Mouse (Mus musculus) pancreas, adult 10 weeks (tissue): ENCODE results near the gene Polh. TPM values are rescaled to one million over a fixed set of nuclear protein-coding genes. Genes with fewer than 3 reads are reported as not detected.

Source experiments
- polyA plus RNA-seq: library from polyadenylated mRNA; stranded (reverse); fragments of 350-450 nt; fragmentation: Illumina TruSeq; extraction: RNeasy Lipid Tissue Mini Kit (QIAGEN cat#74804); gene quantifications from one replicate; pipeline ENCODE4 v1.2.3, GENCODE M21; 2015; ENCODE audit warnings: low read depth, low replicate concordance; ENCODE audit not compliant: insufficient read depth

The Polh gene
- 1.7 TPM for polyA plus RNA-seq

DNA sequence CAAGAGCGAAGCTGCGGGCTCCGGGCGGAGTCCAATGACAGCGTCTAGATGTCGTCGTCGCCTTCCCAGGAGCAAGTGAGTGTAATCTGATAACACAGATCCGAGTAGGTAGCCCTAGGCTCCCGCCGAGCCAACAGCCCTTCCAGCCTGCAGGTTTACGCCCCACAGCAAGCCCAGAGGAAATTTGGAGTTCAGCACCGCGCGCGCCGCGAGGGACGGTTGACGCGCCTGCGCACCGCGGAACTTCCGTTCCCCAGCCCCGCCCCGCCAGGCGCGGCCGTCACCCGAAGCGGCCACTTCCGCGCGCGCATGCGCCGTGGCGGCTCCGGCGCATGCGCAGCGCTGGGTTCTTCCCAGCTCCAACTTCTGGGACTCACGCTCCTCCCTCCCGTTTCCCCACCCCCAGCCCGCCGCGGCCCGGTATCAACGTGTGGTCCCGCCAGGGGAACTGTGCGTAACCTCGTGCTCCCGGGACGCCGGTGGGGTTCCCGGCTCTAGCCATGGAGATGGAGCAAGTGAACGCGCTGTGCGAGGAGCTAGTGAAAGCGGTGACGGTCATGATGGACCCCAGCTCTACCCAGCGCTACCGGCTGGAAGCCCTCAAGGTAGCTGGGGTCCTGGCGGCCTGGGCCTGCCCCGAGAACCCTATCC is at the start of gene Polh, which contains the start of gene Xpo5:
TSS of gene Polh (minus strand) at position 225 of the 651 bp plus-strand sequence.
TSS of gene Xpo5 (plus strand) at position 362 of the 651 bp plus-strand sequence.

GRCm38 (mm10) chr17:46247512-46248188 is 45.2 kb upstream of the Polh start, which contains the start of the genes Polr1c and Yipf3:
Gene Polr1c (minus strand): TSS chr17:46248054.
Gene Yipf3 (plus strand): TSS chr17:46248080.

DNA sequence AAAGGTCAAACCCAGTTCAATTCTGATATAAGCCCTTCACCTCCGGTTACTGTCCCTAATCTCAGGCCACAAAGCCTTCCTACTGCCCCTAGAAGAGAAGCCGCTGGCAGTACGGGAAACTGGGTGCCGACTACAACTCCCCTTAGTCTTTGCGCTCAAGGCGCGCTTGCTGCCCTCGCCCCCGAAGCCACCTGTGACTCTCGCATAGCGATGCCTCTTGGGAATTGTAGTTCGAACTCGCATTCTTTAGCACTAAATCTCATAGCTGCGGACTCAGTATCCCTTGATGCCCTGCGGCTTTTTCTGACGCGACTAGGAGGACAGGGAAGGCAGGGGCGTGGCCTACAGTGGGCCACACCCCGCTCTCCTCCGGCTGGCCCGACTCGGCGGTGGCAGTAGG is 41.8 kb downstream of the Polh start, which contains the start of gene Gtpbp2:
TSS of gene Gtpbp2 (plus strand) at position 347 of the 400 bp plus-strand sequence.

DNA sequence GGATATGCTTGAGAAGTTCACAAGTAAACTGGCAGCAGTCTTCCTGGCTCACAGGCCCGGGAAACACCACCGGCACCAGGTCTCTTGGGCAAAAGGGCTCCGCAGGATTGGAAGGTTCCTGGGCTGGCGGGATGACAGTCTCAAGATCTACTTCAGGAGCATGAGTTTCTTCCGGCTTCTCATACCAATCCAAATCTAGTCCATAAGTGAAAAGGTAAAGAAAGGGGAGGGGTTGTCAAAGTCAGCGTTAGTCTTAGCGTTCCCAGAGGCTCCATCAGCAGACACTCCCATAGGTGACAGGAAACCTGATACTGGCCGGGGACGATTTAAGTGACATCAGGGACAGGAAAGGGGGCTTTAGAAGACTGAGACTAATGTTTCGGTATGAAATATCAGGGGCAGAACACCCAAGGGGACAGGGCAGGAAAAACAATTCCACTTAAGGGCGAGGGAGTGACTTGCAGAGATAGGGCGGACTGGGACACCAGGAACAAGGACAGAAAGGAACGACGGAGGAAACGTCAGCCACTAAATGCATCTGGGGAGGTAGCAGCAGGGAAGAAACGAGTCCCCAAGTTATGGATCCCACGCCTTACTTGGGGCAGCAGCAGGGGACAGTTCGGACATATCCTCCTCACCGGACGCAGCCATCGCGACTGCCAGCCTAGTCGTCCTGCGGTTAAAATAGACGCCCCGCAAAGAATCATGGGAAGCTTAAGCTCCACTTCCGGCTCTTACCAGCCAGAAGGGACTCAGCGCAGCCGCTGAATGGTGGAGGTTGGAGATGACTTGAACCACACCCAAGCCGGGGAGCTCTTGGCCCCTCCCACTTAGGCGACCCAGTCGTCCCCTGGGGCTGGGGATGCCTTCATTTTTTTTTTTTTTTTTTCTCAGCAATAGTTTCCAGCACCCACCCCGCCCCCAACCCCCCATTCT is 49.3 kb downstream of the Polh start, which contains the start of gene Mad2l1bp:
TSS of gene Mad2l1bp (minus strand) at position 707 of the 936 bp plus-strand sequence.

DNA sequence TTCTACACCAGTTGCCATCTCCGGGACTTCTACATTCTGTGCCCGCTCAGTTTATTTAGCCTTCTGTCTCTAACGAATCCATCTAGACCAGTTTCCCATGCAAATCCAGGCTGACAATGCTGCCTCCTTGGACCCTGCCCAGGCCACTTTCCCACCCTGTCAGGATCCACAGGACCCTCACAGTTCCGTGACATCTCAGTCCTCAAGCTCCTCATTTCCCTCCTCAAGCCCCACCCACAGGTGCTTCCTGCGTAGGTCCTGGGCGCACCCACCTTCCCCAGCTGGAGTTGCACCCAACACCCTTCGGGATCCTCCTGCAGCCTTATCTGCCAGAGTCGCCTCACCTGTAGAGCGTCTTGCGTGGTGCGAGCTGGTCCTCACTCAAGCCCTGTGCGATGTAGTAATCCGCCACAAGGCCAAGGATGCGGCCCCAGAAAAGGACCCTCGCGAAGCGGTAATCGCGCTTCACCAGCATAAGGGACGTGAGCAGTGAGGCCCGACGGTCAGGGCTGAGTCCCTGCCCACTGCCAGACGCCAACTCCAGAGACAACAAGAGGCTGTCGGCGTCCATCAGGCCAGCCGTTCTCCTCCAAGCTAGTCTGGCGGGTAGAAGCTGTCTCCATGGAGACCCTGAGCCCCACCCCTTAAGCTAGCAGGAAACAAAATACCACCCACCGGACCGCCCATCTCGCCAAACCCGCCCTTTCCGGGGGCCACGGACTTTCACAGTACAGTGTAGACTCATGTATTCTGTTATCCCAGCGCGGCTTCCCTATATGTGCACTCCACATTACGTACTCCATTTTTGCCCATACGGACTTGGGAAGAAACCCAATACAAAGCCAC is 58.6 kb downstream of the Polh start, which contains the start of gene Rsph9:
TSS of gene Rsph9 (minus strand) at position 639 of the 846 bp plus-strand sequence.

Other genes with a start within 250 kb of the Polh start
- gene Vegfa, start 170.3 kb downstream of the Polh start, polyA plus RNA-seq = 87.9 TPM
- gene Mrps18a, start 91.7 kb downstream of the Polh start, polyA plus RNA-seq = 27.5 TPM
- 4.6 TPM for gene Rsph9, start 58.4 kb downstream of the Polh start, polyA plus RNA-seq
- 3.8 TPM for gene Mad2l1bp, start 49.1 kb downstream of the Polh start, polyA plus RNA-seq
- gene Gtpbp2, start 41.6 kb downstream of the Polh start, polyA plus RNA-seq = 40.3 TPM
- 7.0 TPM for gene Xpo5, start 137 bp upstream of the Polh start, polyA plus RNA-seq
- gene Polr1c, start 45.4 kb upstream of the Polh start, polyA plus RNA-seq = 10.2 TPM
- 50.0 TPM for gene Yipf3, start 45.4 kb upstream of the Polh start, polyA plus RNA-seq
- gene Lrrc73, start 50.9 kb upstream of the Polh start, polyA plus RNA-seq = 3.1 TPM
- 8.6 TPM for gene Tjap1, start 80.4 kb upstream of the Polh start, polyA plus RNA-seq
- gene Dlk2, start 94.8 kb upstream of the Polh start, polyA plus RNA-seq = not detected
- 6.2 TPM for gene Abcc10, start 125.7 kb upstream of the Polh start, polyA plus RNA-seq
- gene Zfp318, start 181.1 kb upstream of the Polh start, polyA plus RNA-seq = 4.7 TPM
- 1.3 TPM for gene Crip3, start 226.3 kb upstream of the Polh start, polyA plus RNA-seq
- not detected for gene Slc22a7, start 235.8 kb upstream of the Polh start, polyA plus RNA-seq